Mouse (Mus musculus): ENCODE results near the gene Chchd10.
A peak's percentile ranks its signal among the peaks of the same experiment; 100 is the strongest.
"Not testable (repeated sequence)": the region's sequence is repeated elsewhere in the genome, so short reads cannot be mapped to it uniquely, and the experiment has no call there.

Gene Chchd10

GRCm38 (mm10) chr10:75932891-75933290 lies at the start of gene Chchd10:
Chchd10 (plus strand) TSS chr10:75933130.
- no peak for DNase-seq

- peak; percentile 93 for DNase-seq
These were observed 49.7 kb upstream of the Chchd10 start for GRCm38 (mm10) chr10:75883232-75883552.

- no peak for DNase-seq
These were observed 48.2 kb upstream of the Chchd10 start for GRCm38 (mm10) chr10:75884742-75885141.

- not testable (repeated sequence) for DNase-seq
These were observed 45.4 kb upstream of the Chchd10 start for GRCm38 (mm10) chr10:75887504-75887903.

- no peak for DNase-seq
These were observed 43.4 kb upstream of the Chchd10 start for GRCm38 (mm10) chr10:75889406-75890153.

- peak; percentile 99 for DNase-seq
These were observed 39.7 kb upstream of the Chchd10 start, which contains the start of gene Derl3 for GRCm38 (mm10) chr10:75893089-75893750. Derl3 (plus strand) TSS chr10:75893413.

GRCm38 (mm10) chr10:75894601-75895000 lies 38.3 kb upstream of the Chchd10 start:
- DNase-seq: no peak

GRCm38 (mm10) chr10:75895730-75896129 lies 37.2 kb upstream of the Chchd10 start:
- DNase-seq: no peak

GRCm38 (mm10) chr10:75896208-75896607 lies 36.7 kb upstream of the Chchd10 start:
- no peak for DNase-seq

- peak; percentile 64 for DNase-seq
These were observed 35.6 kb upstream of the Chchd10 start for GRCm38 (mm10) chr10:75897373-75897772.

- no peak for DNase-seq
These were observed 34.8 kb upstream of the Chchd10 start for GRCm38 (mm10) chr10:75898039-75898564.

- DNase-seq: peak; percentile 62
These were observed 34.1 kb upstream of the Chchd10 start for GRCm38 (mm10) chr10:75898846-75899245.

- DNase-seq: no peak
These were observed 28.5 kb upstream of the Chchd10 start for GRCm38 (mm10) chr10:75904391-75904790.

- no peak for DNase-seq
These were observed 26.0 kb upstream of the Chchd10 start for GRCm38 (mm10) chr10:75906882-75907281.

- no peak for DNase-seq
These were observed 22.2 kb upstream of the Chchd10 start for GRCm38 (mm10) chr10:75910698-75911097.

- no peak for DNase-seq
These were observed 19.8 kb upstream of the Chchd10 start for GRCm38 (mm10) chr10:75913013-75913589.

- no peak for DNase-seq
These were observed 17.4 kb upstream of the Chchd10 start for GRCm38 (mm10) chr10:75915557-75915956.

- no peak for DNase-seq
These were observed 16.1 kb upstream of the Chchd10 start for GRCm38 (mm10) chr10:75916840-75917239.

- DNase-seq: no peak
These were observed 13.9 kb upstream of the Chchd10 start for GRCm38 (mm10) chr10:75919026-75919425.

GRCm38 (mm10) chr10:75921026-75921725 lies 11.8 kb upstream of the Chchd10 start, which contains the start of gene Smarcb1:
Smarcb1 (minus strand) TSS chr10:75921617.
- DNase-seq: peak; percentile 95

GRCm38 (mm10) chr10:75921726-75922560 lies 11.0 kb upstream of the Chchd10 start:
- DNase-seq: no peak

- DNase-seq: no peak
These were observed 8.6 kb upstream of the Chchd10 start for GRCm38 (mm10) chr10:75924324-75924723.

Data from kidney, adult 11 months (tissue).